Mouse (Mus musculus): Measurements from ENCODE around the gene Nfkb2.

Gene Nfkb2

DNA sequence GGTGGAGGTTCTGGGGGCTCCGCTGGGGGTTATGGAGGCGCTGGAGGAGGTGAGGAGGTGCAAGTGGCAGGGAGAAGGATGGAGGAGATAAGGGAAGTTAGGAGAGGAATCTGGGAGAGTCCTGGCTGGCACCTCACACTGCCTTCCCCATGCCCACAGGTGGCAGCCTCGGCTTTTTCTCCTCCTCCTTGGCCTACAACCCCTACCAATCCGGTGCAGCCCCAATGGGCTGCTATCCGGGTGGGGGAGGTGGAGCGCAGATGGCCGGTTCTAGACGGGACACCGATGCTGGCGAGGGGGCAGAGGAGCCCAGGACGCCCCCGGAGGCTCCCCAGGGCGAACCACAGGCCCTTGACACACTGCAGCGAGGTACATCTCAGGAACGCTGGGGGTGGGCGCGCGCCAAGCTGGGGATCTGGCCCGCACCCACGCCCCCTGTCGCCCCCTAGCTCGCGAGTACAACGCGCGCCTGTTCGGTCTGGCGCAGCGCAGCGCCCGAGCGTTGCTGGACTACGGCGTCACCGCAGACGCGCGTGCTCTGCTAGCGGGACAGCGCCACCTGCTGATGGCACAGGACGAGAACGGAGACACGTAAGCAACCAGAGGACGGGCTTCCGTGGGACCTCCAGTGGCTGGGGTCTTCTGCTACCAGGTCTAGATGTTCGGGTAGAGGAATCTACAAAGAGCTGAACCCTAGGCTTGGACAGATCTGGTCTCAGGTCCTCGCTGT lies 4.8 kb downstream of the Nfkb2 start:
- peak; percentile 94 for DNase-seq (ENCODE audit: low read depth, low spot score)

- no peak for DNase-seq (ENCODE audit: low read depth, low spot score)
Observed at GRCm38 (mm10) chr19:46309651-46310305, 5.7 kb downstream of the Nfkb2 start.

DNA sequence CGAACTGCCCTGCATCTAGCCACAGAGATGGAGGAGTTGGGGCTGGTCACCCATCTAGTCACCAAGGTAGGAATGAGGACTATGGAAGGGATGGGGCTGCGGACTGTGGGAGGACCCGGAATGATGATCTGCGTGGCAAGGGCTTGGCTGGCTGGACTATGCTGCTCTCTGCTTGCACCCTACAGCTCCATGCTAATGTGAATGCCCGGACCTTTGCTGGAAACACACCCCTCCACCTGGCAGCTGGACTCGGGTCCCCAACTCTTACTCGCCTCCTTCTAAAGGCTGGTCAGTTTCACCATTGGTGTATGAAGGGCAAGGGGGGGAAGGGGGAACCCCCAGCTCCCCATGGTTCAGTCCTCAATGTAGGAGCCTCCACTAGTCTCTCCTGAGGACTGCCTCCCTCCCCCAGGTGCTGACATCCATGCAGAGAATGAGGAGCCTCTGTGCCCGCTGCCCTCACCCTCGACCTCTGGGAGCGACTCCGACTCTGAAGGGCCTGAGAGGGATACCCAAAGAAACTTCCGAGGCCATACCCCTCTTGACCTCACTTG lies 6.3 kb downstream of the Nfkb2 start:
- DNase-seq (ENCODE audit: low read depth, low spot score): no peak

- no peak for DNase-seq (ENCODE audit: low read depth, low spot score)
Observed at GRCm38 (mm10) chr19:46311341-46311740, 7.2 kb downstream of the Nfkb2 start.

- DNase-seq (ENCODE audit: low read depth, low spot score): no peak
Observed at GRCm38 (mm10) chr19:46312566-46312965, 8.4 kb downstream of the Nfkb2 start.

DNA sequence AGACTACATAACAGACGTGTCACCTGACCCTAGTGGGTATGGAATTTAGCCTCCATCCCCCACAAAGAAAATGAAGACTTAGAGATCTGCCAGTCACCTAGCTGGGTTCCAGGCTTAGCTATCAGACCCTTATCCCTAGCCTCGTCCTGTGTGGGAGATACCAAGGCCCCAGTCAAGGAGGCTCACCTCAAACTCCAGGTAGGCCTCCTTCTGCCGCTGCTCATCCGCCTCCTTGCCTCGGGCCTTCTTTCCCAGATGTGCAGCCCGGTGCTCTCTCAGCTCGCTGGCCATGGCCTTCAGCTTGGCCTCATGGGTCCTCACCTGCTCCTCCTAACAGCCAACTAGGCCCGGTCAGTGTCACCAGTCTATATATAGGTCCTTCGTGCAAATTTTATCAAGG lies 9.0 kb downstream of the Nfkb2 start:
- no peak for DNase-seq (ENCODE audit: low read depth, low spot score)

DNA sequence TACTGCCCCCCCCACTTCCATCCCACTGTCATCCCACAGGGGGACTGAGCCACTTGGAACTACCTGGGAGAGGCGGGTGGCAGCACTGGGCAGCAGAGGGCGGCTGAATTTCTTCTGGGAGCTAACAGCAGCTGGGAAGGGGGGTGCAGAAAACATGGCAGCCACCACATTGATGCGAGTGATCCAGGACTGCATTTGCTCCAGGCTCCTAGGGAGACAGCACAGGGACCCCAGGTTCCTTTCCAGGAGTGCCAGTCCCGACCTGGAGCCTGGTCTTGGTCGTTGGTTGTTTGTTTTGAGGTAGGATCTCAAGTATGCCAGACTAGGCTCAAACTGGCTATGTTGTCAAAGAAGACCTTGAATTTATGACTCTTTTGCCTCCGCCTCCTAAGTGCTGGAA lies 9.5 kb downstream of the Nfkb2 start:
- no peak for DNase-seq (ENCODE audit: low read depth, low spot score)

DNA sequence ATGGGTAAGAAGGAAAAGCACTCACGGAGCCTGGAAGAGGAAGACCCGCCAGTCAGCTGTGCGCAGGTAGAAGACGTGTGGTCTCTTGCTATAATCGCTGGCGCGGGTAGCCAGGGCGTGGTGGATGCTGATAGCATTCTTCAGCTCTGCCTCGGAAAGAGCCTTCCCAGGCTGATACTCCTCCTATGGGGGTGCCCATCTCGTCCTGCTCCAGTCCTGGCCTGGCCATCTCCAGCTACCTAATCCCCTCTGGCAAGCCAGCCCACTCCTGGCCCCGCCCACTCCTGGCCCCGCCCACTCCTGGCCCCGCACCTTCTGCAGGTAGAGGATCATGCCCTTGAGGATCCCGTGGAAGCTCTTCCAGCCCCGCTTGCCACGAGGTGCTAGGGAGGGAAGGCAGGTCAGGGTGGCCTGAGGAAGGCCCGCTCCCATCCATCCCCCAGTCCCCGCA lies 10.1 kb downstream of the Nfkb2 start:
- DNase-seq (ENCODE audit: low read depth, low spot score): no peak

GRCm38 (mm10) chr19:46314872-46315742 lies 11.0 kb downstream of the Nfkb2 start:
- DNase-seq (ENCODE audit: low read depth, low spot score): no peak

- no peak for DNase-seq (ENCODE audit: low read depth, low spot score)
Observed at GRCm38 (mm10) chr19:46315752-46316610, 11.9 kb downstream of the Nfkb2 start.

- DNase-seq (ENCODE audit: low read depth, low spot score): no peak
Observed at GRCm38 (mm10) chr19:46316846-46317545, 12.9 kb downstream of the Nfkb2 start.

DNA sequence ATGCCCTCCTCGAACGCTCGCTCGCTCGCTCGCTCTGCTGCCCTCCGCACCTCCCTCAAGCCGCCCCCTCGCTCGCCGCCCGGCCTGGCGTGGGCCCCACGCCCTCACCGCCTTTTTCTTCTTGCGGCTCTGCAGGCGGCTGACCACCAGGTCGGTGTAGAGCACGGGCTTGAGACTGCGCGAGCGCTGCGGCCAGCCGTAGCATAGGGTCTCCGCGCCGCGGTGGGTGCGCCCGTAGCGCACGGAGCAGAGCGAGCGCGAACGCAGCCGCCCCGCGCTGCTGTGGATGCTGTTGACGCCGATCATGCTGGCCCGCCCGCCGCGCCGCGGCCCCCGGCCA lies 13.4 kb downstream of the Nfkb2 start:
- DNase-seq (ENCODE audit: low read depth, low spot score): no peak

DNA sequence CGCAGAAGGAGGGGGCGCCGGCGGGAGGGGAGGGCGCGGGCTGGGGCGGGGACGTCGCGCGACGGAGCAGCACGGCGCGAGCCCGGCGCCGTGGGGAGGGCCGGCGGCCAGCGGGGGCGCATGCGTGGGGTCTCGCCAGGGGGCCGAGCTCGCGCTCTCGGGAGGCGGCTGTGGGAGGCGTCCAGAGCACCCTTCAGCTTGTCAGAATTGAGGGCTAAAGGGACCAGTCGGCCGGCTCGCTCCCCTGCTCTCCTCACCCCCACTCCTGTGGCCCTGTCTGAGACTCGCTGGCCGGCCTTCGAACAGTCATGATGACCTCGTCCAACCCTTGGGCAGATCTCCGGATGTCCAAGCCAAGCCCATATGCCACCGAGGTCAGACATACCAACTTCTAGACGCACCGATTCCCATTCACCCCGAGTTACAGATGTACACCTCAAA lies 13.9 kb downstream of the Nfkb2 start:
- DNase-seq (ENCODE audit: low read depth, low spot score): no peak

DNA sequence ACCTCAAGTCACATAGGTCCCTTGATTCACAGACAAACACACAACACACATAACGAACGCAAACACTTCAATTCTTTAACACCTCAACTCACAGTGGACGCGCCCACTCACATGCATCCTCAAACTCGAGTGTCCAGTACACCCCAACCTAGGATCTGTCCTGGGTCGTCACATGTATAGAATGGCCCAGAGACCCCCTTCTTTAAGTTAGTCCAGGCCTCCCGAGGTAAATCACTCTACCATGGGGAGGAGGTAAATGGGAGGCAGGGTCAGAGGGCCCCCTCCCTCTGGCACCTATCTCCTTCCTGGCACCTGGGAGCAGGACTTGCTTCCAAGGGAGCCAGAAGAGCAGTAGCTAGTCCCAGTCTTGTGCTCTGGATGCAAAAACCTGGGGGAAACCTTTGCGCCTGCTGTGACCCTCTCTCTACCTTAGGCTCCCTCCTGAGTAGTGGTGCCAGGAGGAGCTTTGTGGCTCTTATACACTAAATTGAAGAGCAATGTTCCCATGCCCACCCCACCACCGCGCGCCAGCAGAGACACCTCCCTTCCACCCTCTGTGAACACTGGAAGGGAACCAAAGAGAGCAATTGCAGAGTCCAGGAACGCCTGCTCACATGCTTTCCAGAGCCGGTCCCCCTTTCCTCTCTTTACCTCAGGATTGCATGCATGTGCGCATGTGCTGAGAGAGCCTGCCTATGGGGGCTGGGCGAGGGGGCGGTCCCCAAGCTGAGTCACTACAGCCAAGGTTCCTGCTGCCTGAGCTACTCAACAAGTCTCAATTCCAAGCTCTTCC lies 14.7 kb downstream of the Nfkb2 start:
- peak; percentile 87 for DNase-seq (ENCODE audit: low read depth, low spot score)

GRCm38 (mm10) chr19:46320076-46320785 lies 16.1 kb downstream of the Nfkb2 start:
- DNase-seq (ENCODE audit: low read depth, low spot score): no peak

DNA sequence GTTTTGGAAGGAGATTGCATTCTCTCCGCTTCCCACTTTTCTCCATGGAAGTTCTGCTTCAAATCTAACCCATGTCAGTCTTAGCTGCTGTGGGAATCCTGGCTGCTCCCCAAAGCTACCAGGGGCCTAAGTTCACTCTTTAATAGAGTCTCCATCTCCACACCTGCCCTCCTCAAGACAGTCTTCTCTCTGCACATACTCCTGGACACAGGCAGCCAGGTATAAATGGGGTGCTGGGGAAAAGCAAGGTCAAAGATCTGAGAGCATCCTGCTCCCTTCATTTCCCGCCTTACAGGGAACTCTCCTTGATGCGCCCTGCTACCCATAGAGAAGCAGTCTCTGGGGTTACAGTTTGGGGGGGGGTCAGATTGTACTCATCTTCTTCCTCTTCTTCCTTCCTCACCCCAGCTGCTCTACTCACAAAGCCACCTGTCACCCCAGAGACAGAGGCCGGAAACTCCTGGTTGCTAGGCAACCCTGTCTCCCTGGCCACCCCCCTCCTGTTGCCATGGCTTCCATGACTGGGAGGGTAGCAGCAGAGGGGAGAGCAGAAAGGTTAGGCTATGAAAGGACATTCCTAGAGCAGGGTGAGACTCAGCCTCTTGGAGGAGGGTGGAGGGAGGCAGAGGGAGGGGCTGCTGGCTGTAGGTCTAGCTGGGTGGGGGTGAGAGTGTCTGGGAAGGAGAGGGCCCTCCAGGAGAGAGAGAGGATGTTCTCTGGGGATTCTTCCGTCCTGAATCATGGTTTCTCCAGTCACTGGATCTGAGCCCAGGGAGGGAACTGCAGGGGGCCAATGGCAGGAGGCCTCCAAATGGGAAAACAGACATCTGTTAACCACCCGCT lies 17.2 kb downstream of the Nfkb2 start:
- DNase-seq (ENCODE audit: low read depth, low spot score): peak; percentile 62

- DNase-seq (ENCODE audit: low read depth, low spot score): no peak
Observed at GRCm38 (mm10) chr19:46322144-46322995, 18.2 kb downstream of the Nfkb2 start.

All from ES-CJ7 (cell line).